Mouse (Mus musculus) activated CD4-positive, CD25-positive, alpha-beta regulatory T cell, adult 4 months (primary cell): ENCODE data around the gene Tsga10. TPM values are rescaled to one million over a fixed set of nuclear protein-coding genes. Genes with fewer than 3 reads are reported as not detected.
"Not testable (repeated sequence)": the region's sequence is repeated elsewhere in the genome, so short reads cannot be mapped to it uniquely, and the experiment has no call there.

Source experiments
- ATAC-seq: one replicate; pipeline ENCODE4 v1.8.0; 2017
- polyA plus RNA-seq, 2 experiments: library from polyadenylated mRNA; unstranded; fragments of 100-300 nt; shearing (Covaris generic); gene quantifications; one replicate each; pipeline ENCODE4 v1.2.1; 2017

The Tsga10 gene
- polyA plus RNA-seq, 2 experiments from 2014 or later = 0.99 to 1.5 TPM

GRCm38 (mm10) chr1:37864511-37865400 lies 1.5 kb downstream of the Tsga10 start:
- ATAC-seq = peak; percentile 91

- ATAC-seq = no peak
Measured at GRCm38 (mm10) chr1:37850696-37851095, 15.5 kb downstream of the Tsga10 start.

GRCm38 (mm10) chr1:37846878-37847277 lies 19.4 kb downstream of the Tsga10 start:
- ATAC-seq = no peak

- ATAC-seq = no peak
Measured at GRCm38 (mm10) chr1:37831681-37832080, 34.5 kb downstream of the Tsga10 start.

- not testable (repeated sequence) for ATAC-seq
Measured at GRCm38 (mm10) chr1:37802291-37802690, 63.9 kb downstream of the Tsga10 start.

- no peak for ATAC-seq
Measured at GRCm38 (mm10) chr1:37800298-37800697, 65.9 kb downstream of the Tsga10 start.

- ATAC-seq = no peak
Measured at GRCm38 (mm10) chr1:37799505-37799904, 66.7 kb downstream of the Tsga10 start.

GRCm38 (mm10) chr1:37759407-37759806 lies 106.8 kb downstream of the Tsga10 start:
- no peak for ATAC-seq

- ATAC-seq = no peak
Measured at GRCm38 (mm10) chr1:37744650-37745259, 121.5 kb downstream of the Tsga10 start.

- no peak for ATAC-seq
Measured at GRCm38 (mm10) chr1:37742602-37743270, 123.5 kb downstream of the Tsga10 start.

- ATAC-seq = no peak
Measured at GRCm38 (mm10) chr1:37742126-37742525, 124.1 kb downstream of the Tsga10 start.

- ATAC-seq = no peak
Measured at GRCm38 (mm10) chr1:37740161-37740802, 125.9 kb downstream of the Tsga10 start.

GRCm38 (mm10) chr1:37738895-37739294 lies 127.3 kb downstream of the Tsga10 start:
- ATAC-seq = no peak

GRCm38 (mm10) chr1:37737045-37737444 lies 129.2 kb downstream of the Tsga10 start:
- ATAC-seq = no peak

GRCm38 (mm10) chr1:37735932-37736331 lies 130.3 kb downstream of the Tsga10 start:
- no peak for ATAC-seq

- ATAC-seq = no peak
Measured at GRCm38 (mm10) chr1:37734841-37735240, 131.4 kb downstream of the Tsga10 start.

- no peak for ATAC-seq
Measured at GRCm38 (mm10) chr1:37729353-37729752, 136.9 kb downstream of the Tsga10 start.

GRCm38 (mm10) chr1:37728053-37728452 lies 138.2 kb downstream of the Tsga10 start:
- ATAC-seq = no peak

- no peak for ATAC-seq
Measured at GRCm38 (mm10) chr1:37727186-37727585, 139.0 kb downstream of the Tsga10 start.

GRCm38 (mm10) chr1:37726426-37726825 lies 139.8 kb downstream of the Tsga10 start:
- ATAC-seq = no peak

- ATAC-seq = no peak
Measured at GRCm38 (mm10) chr1:37725880-37726279, 140.3 kb downstream of the Tsga10 start.

- no peak for ATAC-seq
Measured at GRCm38 (mm10) chr1:37721092-37721491, 145.1 kb downstream of the Tsga10 start.
